Mouse (Mus musculus) embryonic facial prominence, embryonic 11.5 days (tissue): ENCODE data around the gene Rab21. TPM values are rescaled to one million over a fixed set of nuclear protein-coding genes. Genes with fewer than 3 reads are reported as not detected.

ENCODE experiments used
- ATAC-seq: fragments of 200-750 bp; cut with Nextera tagmentation; replicated peaks from 2 replicates; pipeline ENCODE4 v1.8.0; 2017; ENCODE audit warnings: low read depth; ENCODE audit not compliant: insufficient number of reproducible peaks, low FRiP score, low TSS enrichment
- DNase-seq: peaks from one replicate; pipeline ENCODE4 v3.0.0-alpha.2; 2015; ENCODE audit warnings: low spot score
- H3K27ac ChIP-seq: fragments of 300-500 bp; sonication (generic); replicated peaks from 2 replicates; pipeline ENCODE4 v1.5.1; 2014; ENCODE audit warnings: mild to moderate bottlenecking, low read depth, low read length, control low read depth
- H3K27me3 ChIP-seq: fragments of 300-500 bp; sonication (generic); 2 replicates; pipeline ENCODE4 v1.6.1; 2014; ENCODE audit warnings: mild to moderate bottlenecking, low read length, moderate library complexity, mixed read lengths; ENCODE audit not compliant: control insufficient read depth, insufficient read depth
- H3K36me3 ChIP-seq: fragments of 300-500 bp; sonication (generic); replicated peaks from 2 replicates; pipeline ENCODE4 v1.6.1; 2014; ENCODE audit warnings: low read depth, mild to moderate bottlenecking, low read length, moderate library complexity, mixed read lengths; ENCODE audit not compliant: control insufficient read depth, insufficient read depth
- H3K4me1 ChIP-seq: fragments of 300-500 bp; sonication (generic); 2 replicates; pipeline ENCODE4 v1.6.1; 2014; ENCODE audit warnings: low read length, mixed read lengths; ENCODE audit not compliant: control insufficient read depth, insufficient read depth
- H3K4me2 ChIP-seq: fragments of 300-500 bp; sonication (generic); 2 replicates; pipeline ENCODE4 v1.6.1; 2014; ENCODE audit warnings: low read depth, mild to moderate bottlenecking, control low read depth, low read length, moderate library complexity
- H3K4me3 ChIP-seq: fragments of 300-500 bp; sonication (generic); 2 replicates; pipeline ENCODE4 v1.5.1; 2014; ENCODE audit warnings: low read depth, low read length, control low read depth
- H3K9ac ChIP-seq: fragments of 300-500 bp; sonication (generic); replicated peaks from 2 replicates; pipeline ENCODE4 v1.6.1; 2014; ENCODE audit warnings: mild to moderate bottlenecking, control low read depth, low read length
- H3K9me3 ChIP-seq: fragments of 300-500 bp; sonication (generic); replicated peaks from 2 replicates; pipeline ENCODE4 v1.6.1; 2016; ENCODE audit warnings: mild to moderate bottlenecking, low read length, inconsistent platforms, mixed read lengths; ENCODE audit not compliant: control insufficient read depth
- WGBS: fragments of 180-500 bp; shearing (Covaris S2); extraction: QIAGEN DNeasy Blood & Tissue Kit; methylation state at CpG from one replicate; pipeline ENCODE4 v1.1.7; 2014; 5-methylcytosine and 5-hydroxymethylcytosine counted together
- polyA plus RNA-seq: library from polyadenylated mRNA; unstranded; fragments of >200 nt; fragmentation: Nextera tagmentation; extraction: Ambion mirVana; gene quantifications from 2 replicates; pipeline ENCODE4 v1.2.1, GENCODE M21; 2014

Rab21 gene
- polyA plus RNA-seq, 1 experiment from 2014 or later, result 15.0 TPM

DNA sequence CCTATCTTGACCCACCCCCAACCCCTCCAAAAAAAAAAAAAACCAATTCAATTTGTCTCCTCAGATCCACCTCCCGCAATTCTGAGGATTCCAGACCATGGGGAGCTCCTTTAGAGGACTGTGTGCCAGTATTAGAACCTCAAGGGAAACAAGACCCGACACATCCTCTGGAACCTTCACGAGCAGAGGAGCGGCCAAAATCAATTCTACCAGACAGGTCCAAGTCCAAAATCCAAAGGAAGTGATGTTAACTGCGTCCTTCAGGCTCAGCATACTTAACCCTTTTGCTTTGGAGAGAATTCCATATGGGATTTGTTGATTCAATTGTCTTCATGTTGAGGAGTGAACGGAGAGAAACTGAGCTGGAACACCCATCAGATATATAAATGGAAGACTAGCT lies 39.6 kb upstream of the Rab21 start:
- no peaks in the 10 kb centered on the region for H3K27me3 ChIP-seq
- no peak for ATAC-seq
- DNase-seq, result no peak
- H3K4me1 ChIP-seq, result no peaks in the 10 kb centered on the region
- H3K9ac ChIP-seq, result no peak overlapping the region
- H3K36me3 ChIP-seq, result no peaks in the 10 kb centered on the region; the same call in 1 of the 2 replicates
- H3K27ac ChIP-seq, result no peak overlapping the region
- H3K9me3 ChIP-seq, result no peaks in the 10 kb centered on the region
- no peak overlapping the region for H3K4me3 ChIP-seq
- 90% methylated on average over 6 of the region's 6 CpGs for WGBS
- no peak overlapping the region for H3K4me2 ChIP-seq

DNA sequence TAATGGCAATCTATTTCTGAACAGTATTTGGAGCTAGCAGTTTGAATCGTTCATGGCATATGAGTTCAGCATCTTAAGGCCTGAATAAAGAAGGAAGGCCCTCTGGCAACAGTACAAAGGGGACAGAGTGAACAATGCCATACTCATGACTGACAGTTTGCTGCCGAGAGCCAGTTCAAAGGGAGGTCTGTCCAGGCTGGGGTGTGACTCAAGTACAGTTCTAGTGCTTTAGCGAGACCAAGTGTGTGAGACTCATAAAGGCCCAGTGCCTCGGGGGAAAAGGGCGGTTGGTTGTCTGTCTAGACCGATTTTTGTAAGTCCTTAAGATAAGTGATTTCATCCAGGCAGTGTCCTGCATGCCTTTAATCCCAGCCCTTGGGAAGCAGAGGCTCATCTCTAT lies 39.2 kb upstream of the Rab21 start:
- Histone ChIP-seq H3K27me3 (no peaks in the 10 kb centered on the region), H3K9ac (no peak overlapping the region), H3K4me1 (no peaks in the 10 kb centered on the region), H3K4me2 (no peak overlapping the region), H3K27ac (no peak overlapping the region), H3K9me3 (no peaks in the 10 kb centered on the region), H3K4me3 (no peak overlapping the region), H3K36me3 (no peaks in the 10 kb centered on the region; the same call in 1 of the 2 replicates)
- WGBS, result 70% methylated on average over 6 of the region's 6 CpGs
- DNase-seq, result no peak
- no peak for ATAC-seq

DNA sequence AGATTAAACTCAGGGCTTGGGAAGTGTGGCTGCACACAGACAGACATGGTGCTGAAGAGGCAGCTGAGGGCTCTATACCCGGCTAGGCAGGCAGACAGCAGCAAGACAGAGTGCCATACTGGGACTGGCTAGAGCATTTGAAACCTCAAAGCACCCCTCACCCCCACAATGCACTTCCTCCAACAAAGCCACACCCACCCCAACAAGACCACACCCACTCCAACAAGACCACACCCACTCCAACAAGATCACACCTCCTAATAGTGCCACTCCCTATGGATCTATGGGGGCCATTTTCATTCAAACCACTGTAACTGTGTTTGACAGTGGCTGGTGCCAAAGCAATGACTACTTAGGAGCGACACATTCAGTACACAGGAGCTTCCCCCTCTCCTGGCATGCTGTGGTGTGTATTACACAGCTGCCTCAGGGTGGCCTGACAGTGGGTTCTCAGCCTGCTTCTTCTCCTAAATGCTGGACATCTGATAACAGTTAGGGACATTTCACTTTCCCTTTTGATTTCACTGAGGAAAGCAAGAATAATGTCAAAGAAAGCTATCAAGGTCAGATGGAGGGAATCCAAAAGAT lies 35.5 kb upstream of the Rab21 start:
- no peaks in the 10 kb centered on the region for H3K36me3 ChIP-seq
- H3K27me3 ChIP-seq, result no peaks in the 10 kb centered on the region
- no peak overlapping the region for H3K4me2 ChIP-seq
- H3K9ac ChIP-seq, result no peak overlapping the region
- DNase-seq (no peak), ATAC-seq (no peak)
- H3K4me1 ChIP-seq, result no peaks in the 10 kb centered on the region
- no peaks in the 10 kb centered on the region for H3K9me3 ChIP-seq
- 75% methylated on average over 2 of the region's 2 CpGs for WGBS
- no peak overlapping the region for H3K27ac ChIP-seq
- H3K4me3 ChIP-seq, result no peak overlapping the region

DNA sequence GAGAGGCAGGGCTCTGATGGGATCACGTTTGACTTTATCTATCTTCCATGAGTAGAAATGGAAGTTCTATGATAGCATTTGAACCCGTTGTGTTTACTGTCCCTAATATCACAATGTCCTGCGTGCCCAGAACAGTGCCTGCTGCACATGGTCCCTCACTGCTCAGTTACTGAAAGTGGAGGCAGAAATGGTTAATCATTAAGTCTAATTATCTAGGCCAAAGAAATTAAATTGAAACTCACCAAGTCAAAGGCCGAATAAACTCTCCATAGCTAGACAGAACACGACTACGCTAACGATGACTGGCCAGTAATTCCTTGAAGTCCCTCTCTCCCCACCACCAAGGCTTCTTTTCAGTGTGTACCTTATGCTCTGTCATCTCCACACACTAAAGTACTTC lies 34.1 kb upstream of the Rab21 start:
- H3K9me3 ChIP-seq, result no peaks in the 10 kb centered on the region
- no peaks in the 10 kb centered on the region for H3K4me1 ChIP-seq
- H3K4me2 ChIP-seq, result no peak overlapping the region
- H3K9ac ChIP-seq, result no peak overlapping the region
- ATAC-seq, result no peak
- no peaks in the 10 kb centered on the region for H3K27me3 ChIP-seq
- no peak overlapping the region for H3K4me3 ChIP-seq
- WGBS, result 87% methylated on average over 7 of the region's 7 CpGs
- H3K36me3 ChIP-seq, result no peaks in the 10 kb centered on the region
- DNase-seq, result no peak
- H3K27ac ChIP-seq, result no peak overlapping the region

DNA sequence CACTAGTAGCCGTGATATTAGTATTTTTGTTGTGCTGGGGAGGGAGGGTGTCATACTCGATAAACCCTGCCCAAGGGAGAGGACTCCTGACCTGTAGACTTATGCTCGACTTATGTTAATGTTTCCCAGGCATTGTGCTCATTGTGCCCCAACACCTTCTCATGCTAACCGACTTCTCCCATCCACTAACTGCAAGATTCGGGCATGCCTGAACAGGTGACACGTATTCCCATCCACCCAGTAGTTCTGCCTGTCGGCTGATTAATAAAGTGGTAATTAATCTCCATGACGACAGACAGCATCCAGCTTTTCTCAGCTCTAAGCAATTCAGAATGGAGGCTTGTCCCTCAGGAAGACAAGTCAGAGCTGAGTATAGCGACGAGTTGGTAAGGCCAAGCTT lies 33.6 kb upstream of the Rab21 start:
- Histone ChIP-seq H3K27me3 (no peaks in the 10 kb centered on the region), H3K9me3 (no peaks in the 10 kb centered on the region), H3K4me2 (no peak overlapping the region), H3K9ac (no peak overlapping the region), H3K36me3 (no peaks in the 10 kb centered on the region), H3K4me3 (no peak overlapping the region), H3K27ac (no peak overlapping the region), H3K4me1 (no peaks in the 10 kb centered on the region)
- 77% methylated on average over 10 of the region's 10 CpGs for WGBS
- DNase-seq, result no peak
- no peak for ATAC-seq

DNA sequence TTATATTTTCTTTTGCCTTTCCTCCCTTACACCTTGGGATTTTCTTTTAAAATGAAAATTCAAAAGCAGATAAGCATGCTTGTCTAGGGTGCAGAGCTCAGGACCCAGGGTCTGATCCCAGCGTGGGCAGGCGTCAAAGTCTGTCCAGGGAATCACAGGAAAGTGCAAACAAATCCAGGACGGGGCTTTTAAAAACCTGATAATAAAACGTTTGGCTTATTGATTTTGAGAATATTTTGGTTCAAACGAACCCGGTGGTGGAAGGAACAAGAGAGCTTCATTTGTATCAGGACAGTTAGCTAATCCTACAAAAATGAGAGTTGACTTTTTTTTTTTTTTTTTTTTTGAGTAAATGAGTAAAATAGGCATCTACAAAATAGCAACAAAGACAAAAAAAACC lies 32.7 kb upstream of the Rab21 start:
- no peak overlapping the region for H3K9ac ChIP-seq
- no peaks in the 10 kb centered on the region for H3K36me3 ChIP-seq
- ATAC-seq (no peak), DNase-seq (no peak)
- no peaks in the 10 kb centered on the region for H3K4me1 ChIP-seq
- no peak overlapping the region for H3K4me3 ChIP-seq
- no peaks in the 10 kb centered on the region for H3K9me3 ChIP-seq
- H3K27ac ChIP-seq, result no peak overlapping the region
- H3K27me3 ChIP-seq, result no peaks in the 10 kb centered on the region
- 83% methylated on average over 6 of the region's 6 CpGs for WGBS
- H3K4me2 ChIP-seq, result no peak overlapping the region

DNA sequence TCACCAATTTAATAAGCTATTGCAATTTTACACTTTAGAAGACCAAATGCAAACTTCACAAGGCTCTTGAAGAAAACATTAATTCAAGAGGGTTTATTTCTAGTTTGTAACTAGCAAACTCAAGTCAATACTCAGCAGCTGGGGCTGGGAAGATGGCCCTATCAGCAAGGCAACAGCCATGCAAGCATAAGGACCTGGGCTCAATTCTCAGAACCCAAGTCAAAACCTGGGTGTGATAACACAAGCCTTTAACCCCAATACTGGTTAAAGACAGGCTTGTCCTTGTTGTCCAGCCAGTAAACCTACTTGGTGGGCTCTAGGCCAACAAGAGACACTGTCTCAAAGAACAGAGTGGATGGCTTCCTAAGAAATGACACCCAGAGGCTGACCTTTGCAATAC lies 31.1 kb upstream of the Rab21 start:
- ATAC-seq, result no peak
- Histone ChIP-seq H3K27me3 (no peaks in the 10 kb centered on the region), H3K27ac (no peak overlapping the region), H3K36me3 (no peaks in the 10 kb centered on the region), H3K4me1 (no peaks in the 10 kb centered on the region), H3K9ac (no peak overlapping the region), H3K9me3 (no peaks in the 10 kb centered on the region), H3K4me2 (no peak overlapping the region), H3K4me3 (no peak overlapping the region)
- no peak for DNase-seq

DNA sequence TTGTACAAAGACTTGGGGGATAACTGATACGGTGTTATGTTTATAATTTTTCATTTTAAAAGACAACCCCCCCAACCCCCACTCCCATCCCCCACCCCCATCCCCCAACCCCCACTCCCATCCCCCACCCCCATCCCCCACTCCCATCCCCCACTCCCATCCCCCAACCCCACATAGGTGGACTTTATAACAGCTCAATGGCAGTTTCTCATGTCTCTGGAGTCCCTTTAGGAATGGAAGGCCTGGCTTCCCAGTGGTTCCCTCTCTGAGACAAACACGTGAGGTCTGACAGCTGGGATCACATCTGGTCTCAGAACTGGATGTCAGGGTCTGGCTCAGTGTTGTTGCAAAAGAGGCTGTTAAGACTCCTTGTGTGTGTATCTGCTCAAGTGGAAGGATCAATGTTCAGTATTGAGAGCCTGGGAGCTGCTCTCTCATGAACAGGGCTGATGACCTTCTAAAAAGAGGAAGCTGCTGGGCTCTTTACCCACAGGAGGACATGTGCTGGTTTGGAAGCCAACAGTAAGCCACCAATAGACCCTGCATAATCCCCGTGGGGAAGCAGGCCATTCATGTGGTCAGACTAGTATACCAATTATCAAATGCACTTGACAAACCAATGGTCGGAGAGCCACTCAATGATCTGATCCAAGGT lies 27.5 kb upstream of the Rab21 start:
- WGBS, result 83% methylated on average over 4 of the region's 4 CpGs
- no peaks in the 10 kb centered on the region for H3K4me1 ChIP-seq
- no peak overlapping the region for H3K4me2 ChIP-seq
- H3K9ac ChIP-seq, result no peak overlapping the region
- DNase-seq, result no peak
- H3K36me3 ChIP-seq, result no peaks in the 10 kb centered on the region
- H3K4me3 ChIP-seq, result no peak overlapping the region
- no peak for ATAC-seq
- no peaks in the 10 kb centered on the region for H3K9me3 ChIP-seq
- H3K27me3 ChIP-seq, result no peaks in the 10 kb centered on the region
- H3K27ac ChIP-seq, result no peak overlapping the region
